Mouse (Mus musculus): ENCODE data around the gene Morn5. TPM values are rescaled to one million over a fixed set of nuclear protein-coding genes. Genes with fewer than 3 reads are reported as not detected.

Morn5 gene
- polyA plus RNA-seq (2012; rRNA removed; ENCODE audit: low replicate concordance), result 0.14 TPM in 1 of 2 replicates, not detected in the other

DNA sequence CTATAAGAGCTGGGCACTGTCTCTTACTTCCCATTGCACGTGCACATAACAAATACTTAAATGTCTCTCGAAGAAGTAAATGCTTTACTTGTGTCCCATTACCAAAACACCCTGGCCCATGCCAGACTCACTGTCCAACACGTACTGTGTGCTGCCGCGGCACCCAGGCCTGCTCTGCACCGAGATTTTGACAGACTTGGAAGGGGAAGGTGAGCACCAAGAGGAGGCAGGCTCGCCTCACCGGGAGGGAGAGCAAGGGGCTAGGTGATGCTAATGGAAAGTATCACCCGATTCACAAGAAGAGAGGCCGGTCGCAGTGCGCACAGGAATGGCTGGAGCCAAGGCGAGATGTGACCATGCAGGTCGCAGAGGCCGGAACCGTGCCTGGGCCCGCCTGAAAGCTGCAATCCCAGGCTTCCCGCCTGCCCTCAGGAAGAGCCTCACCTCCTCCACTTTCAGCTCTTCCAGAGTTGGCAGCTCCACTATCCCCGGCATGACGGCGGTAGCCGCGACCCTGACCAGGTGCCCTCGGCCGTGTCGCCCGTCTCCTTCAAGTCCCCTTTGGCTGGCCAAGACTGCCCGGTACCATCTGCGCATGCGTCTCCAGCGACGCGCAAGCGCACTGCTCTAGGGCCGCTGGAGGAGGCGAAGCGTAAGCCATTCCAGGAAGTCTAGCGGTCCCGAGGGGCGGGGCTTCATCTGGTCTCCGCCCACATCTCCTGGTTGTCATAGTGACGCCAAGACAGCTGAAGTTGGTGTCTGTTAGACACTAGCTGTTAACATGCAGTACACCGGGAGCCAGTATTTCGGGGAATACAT is at the start of gene Morn5, which contains the start of gene Ndufa8:
Gene Morn5, plus strand, starts transcription at position 711 of the 819 bp plus-strand sequence.
Gene Ndufa8, minus strand, starts transcription at position 659 of the 819 bp plus-strand sequence.

GRCm38 (mm10) chr2:36104956-36105741 is 55.9 kb downstream of the Morn5 start, which contains the start of gene Lhx6:
Lhx6 (minus strand) TSS chr2:36105408.

Other genes with a start within 250 kb of the Morn5 start
- gene Ttll11, start 69.5 kb upstream of the Morn5 start, polyA plus RNA-seq (2012; rRNA removed; ENCODE audit: low replicate concordance), result 1.3 TPM in 2 replicates
- 50.5 and 97.7 TPM in 2 replicates for gene Ndufa8, start 52 bp upstream of the Morn5 start, polyA plus RNA-seq (2012; rRNA removed; ENCODE audit: low replicate concordance)
- gene Lhx6, start 56.0 kb downstream of the Morn5 start, polyA plus RNA-seq (2012; rRNA removed; ENCODE audit: low replicate concordance), result 0.64 and 1.7 TPM in 2 replicates
- gene Mrrf, start 86.9 kb downstream of the Morn5 start, polyA plus RNA-seq (2012; rRNA removed; ENCODE audit: low replicate concordance), result 9.9 and 24.2 TPM in 2 replicates
- gene Rbm18, start 87.3 kb downstream of the Morn5 start, polyA plus RNA-seq (2012; rRNA removed; ENCODE audit: low replicate concordance), result 1.3 and 2.0 TPM in 2 replicates
- 20.0 and 32.3 TPM in 2 replicates for gene Ptgs1, start 181.0 kb downstream of the Morn5 start, polyA plus RNA-seq (2012; rRNA removed; ENCODE audit: low replicate concordance)

Measured in duodenum, adult 2 months (tissue).